Mouse (Mus musculus): Measurements from ENCODE around the gene Il21r. TPM values are rescaled to one million over a fixed set of nuclear protein-coding genes. Genes with fewer than 3 reads are reported as not detected.

The Il21r gene
- polyA plus RNA-seq, 1 experiment, result not detected

DNA sequence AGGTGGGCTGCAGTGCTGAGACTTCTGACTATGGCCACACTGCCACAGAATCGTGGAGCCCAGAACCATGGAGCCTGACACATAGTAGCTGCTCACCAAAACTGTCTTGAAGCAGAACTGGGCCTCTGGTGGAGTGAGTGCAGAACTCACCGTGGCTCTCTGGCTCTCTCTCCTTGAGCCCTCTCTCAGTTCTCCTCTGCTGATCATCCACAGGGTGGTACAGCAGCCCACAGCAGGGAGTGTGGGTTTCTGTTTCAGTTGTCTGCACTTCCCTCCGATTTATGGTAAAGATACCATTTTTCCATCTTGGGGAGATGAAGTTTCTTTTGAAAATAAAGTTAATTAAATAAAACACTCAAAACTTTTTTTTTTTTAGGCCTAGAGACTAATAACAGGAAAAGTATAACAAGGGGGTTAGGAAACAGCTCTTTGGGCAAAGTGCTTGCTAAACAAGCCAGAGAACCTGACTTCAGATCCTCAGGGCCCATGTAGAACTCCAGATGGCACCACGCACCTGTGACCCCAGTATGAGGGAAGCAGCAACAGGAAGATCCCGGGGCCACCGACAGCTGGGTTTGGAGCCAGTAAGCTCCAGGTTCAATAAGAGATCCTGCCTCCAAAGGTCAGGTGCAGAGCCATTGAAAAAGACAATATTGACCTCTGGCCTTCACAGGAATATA is 19.8 kb upstream of the Il21r start:
- no peak for TF ChIP-seq GATA1 (IDR thresholded peaks at IDR 0.05; ENCODE audit: low read length)

DNA sequence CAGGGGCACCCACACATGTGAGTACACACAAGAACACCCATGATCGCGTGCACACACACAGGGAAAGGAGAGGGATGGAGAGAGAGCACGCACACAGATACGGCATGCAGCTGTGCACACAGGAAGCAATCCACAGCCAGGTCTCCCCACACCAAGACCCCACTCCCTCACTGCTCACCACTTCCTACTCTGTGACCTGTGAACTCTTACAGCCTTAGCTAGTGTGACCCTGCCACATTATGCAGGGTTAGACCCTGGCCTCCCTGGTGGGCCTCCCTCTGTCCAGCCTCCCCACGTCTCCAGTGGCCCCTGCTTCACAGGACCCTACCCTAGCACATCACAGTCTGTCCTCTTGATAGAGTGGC is 19.2 kb upstream of the Il21r start:
- TF ChIP-seq GATA1 (IDR thresholded peaks at IDR 0.05; ENCODE audit: low read length), result no peak

DNA sequence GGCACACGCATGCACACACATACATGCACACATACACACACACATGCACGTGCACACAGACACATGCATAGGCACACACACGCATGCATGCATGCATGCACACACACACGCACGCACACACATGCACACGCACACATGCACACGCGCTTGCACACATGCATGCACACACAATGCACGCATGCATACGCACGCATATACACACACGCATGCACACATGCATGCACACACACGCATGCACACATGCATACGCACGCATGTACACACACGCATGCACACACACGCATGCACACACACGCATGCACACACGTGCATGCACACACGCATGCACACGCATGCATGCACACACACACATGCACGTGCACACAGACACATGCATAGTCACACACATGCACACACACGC is 16.9 kb upstream of the Il21r start:
- TF ChIP-seq GATA1 (IDR thresholded peaks at IDR 0.05; ENCODE audit: low read length), result no peak

DNA sequence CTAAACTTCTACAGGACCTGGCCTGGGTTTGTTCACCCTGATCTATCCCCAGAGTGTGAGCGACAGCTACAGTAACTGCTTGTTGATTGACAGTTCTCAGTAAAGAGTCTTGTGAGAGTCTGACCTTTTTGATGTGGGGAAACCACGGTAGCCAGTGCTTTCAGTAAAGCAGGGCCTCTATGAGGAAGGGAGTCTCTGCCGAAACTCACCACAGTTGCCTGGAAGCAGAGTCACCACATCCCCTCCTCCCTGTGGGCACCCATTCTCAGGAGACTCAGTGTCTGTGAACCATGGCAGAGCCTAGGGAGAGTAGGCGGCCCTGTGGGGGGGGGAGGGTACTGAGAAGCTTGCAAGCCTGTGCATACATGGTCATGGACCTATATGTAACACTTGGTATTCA is 14.5 kb upstream of the Il21r start:
- no peak for TF ChIP-seq GATA1 (IDR thresholded peaks at IDR 0.05; ENCODE audit: low read length)

DNA sequence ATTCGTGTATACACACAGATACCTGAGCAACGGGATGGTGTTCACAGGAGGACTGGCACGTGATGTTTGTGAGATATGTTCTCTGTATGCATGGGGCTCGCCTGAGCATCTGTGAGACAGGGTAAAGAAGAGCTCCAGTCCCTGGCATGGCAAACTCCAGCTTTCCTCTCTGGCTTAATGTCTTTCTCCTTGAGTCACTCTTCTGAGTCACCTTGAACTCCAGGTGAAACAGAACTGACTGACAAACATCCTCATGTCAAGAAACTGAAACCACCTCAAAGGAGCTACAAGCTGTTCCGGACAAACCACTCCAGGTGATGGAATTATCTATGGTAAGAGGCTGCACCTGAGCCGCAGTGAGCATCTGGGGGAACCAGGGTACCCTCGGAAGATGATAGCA is 13.3 kb upstream of the Il21r start:
- TF ChIP-seq GATA1 (IDR thresholded peaks at IDR 0.05; ENCODE audit: low read length), result no peak

DNA sequence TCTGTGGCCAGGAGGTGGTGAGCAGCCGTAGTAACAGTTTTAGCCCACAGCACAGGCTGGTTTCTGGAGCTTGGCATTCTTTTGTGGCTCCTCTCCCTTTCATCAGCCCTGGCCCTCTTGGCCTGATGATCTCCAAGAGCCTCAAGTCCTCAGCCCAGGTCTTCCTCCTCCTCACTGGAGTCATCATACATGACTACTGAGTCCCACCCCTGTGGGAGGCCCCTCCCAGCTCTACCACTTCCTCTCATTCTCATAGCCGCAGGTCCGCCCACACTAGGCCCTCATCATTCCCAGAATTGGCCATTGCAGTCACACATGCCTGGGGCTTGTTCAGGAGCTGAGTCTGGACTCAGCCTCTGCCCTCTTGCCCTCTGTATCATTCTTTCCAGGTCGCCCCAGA is 9.4 kb upstream of the Il21r start:
- no peak for TF ChIP-seq GATA1 (IDR thresholded peaks at IDR 0.05; ENCODE audit: low read length)

DNA sequence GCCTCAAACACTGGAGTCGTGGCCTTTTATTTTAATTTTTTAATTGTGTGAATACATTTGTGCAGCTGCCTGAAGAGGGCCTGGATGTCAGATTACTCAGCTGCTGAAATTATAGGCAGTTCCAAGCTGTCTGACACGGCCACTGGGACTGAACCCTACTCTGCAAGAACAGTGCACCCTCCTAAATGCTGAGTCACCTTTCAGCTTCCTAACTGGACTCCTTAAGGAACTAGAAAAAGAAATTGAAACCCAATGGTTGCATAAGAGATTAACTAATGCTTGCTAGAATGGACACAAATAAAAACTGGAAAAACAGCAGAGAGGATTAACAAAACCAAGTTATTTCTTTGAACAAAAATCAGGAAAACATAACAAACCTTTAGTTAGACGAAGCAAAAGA is 6.8 kb upstream of the Il21r start:
- TF ChIP-seq GATA1 (IDR thresholded peaks at IDR 0.05; ENCODE audit: low read length), result no peak

DNA sequence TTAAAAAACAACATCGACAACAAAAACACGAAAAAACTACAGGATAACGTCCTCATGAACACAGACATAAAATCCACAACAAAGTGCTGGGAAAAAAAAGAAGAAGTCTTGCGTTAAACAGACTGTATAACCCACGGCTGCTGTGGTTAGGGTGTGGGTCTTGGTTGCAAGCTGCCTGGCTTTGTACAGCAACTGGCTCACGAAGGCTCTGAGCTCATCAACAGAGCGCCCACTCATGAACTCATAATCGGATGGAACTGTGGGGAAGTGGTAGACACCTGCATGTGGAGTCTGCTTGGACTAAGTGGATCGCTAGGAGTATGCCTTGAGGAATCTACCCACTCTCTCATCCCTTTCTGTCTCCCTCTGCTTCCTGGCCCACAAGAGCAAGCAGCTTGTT is 6.1 kb upstream of the Il21r start:
- no peak for TF ChIP-seq GATA1 (IDR thresholded peaks at IDR 0.05; ENCODE audit: low read length)

DNA sequence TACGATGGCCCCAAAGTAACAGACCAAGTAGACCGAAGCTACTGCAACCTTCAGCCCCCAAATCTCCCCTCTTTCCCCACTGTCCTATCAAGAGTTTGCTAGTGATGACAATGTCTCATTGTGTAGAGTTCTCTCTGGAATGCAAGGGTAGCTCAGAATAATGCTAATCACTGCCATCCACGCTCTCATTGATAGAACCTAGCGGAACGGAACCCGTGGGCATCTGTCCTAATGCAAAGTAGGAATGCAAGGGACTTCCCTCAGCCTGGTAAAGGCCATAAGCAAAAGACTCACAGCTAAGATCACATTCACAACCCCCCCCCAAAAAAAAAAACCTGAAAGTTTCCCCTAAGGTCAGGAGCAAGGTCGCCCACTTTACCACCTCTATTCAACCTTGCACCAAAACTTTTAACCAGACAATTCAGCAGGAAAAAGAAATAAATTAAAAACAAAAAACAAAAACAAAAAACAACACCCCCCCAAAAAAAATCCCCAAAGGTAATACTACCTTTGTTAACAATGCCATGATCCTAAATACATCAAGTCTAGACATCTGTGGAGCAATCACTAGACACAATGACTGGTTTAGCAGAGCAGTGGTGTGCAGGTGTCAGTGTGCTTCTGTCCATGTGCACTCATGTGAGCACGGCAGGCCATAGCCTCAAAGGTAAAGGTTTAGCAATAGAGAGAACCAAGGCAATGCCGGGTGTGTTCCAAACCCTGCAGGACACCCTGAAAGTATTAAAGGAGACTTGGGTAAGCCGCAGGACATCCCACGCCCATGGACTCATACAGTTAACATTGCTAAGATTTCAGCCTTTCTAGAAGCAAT is 5.5 kb upstream of the Il21r start:
- TF ChIP-seq GATA1 (IDR thresholded peaks at IDR 0.05; ENCODE audit: low read length), result no peak

DNA sequence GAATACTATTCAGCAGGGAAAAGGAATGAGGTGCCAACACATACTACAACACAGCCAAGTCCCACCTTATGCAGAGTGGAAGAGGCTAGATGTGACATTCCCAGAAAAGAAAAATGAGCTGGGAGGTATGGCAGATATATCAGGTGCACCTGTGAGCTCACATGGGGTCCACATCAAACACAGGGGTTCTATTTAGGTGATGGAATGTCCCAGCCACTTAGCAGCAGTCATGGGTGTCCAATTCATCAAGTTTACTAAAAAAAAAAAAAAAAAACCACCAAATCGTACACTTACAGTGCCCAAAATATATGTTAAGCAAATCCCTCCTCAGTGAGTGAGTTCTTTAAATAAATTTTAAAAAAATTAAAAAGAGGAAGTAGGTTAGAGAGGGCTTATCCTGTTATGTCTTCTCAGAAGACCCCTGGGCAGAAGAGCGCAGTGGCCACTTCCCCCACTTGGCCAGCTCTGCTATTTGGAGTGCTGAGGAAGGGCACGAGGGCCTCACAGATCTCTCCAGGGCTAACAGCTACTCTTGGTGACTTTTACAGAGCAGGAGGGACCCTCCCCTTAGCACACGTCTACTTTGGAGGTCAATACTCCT is 3.8 kb upstream of the Il21r start:
- no peak for TF ChIP-seq GATA1 (IDR thresholded peaks at IDR 0.05; ENCODE audit: low read length)

DNA sequence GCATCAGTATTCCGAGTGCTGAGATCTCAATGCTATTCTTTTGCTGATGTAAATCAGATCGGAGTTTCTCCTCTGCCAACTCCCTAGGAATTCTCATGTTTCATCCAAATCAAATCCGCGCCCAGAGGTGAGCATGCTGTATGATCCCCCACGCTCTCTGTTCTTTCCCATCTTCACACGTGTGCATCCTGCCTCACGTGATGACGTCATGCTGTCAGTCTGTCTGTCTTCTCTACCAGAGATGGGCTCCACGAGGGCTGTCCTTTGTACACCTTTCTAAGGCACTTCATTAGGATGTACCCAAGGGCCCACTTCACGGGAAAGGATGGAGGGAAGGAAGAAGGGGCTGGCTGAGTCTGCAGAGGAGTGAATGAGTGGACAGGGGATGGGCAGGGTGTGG is 3.1 kb upstream of the Il21r start:
- no peak for TF ChIP-seq GATA1 (IDR thresholded peaks at IDR 0.05; ENCODE audit: low read length)

DNA sequence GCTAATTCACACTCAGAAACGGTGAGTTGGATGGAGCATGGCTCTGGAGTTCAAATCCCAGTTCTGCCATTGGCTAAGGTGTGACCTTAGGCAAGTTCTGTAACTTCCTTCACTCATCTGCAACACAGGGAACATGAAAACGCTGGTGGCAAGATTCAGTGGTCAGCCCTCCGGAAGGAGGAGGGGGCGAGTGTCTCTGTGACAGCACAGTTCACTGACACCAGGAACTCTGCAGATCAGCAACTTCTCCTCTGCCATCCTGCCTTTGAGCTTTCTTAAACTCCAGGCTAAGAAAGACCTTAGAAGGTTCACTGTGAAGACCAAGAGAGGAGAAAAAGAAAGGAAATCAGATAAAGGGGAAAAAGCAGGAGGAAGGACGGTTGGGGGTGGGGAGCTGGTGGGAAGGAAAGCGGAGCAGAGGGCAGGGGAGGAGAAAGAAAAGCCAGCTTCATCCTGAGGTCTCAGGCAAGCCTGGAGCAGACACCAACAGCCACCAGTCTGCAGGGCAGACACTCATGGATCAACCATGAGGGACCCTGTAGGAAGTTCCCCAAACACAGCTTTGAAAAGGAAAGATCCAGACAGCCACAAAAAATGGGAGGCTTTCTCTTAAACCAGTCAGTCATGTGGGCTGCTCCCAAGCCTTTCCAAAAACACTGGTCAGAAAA is 2.5 kb upstream of the Il21r start:
- TF ChIP-seq GATA1 (IDR thresholded peaks at IDR 0.05; ENCODE audit: low read length), result no peak

DNA sequence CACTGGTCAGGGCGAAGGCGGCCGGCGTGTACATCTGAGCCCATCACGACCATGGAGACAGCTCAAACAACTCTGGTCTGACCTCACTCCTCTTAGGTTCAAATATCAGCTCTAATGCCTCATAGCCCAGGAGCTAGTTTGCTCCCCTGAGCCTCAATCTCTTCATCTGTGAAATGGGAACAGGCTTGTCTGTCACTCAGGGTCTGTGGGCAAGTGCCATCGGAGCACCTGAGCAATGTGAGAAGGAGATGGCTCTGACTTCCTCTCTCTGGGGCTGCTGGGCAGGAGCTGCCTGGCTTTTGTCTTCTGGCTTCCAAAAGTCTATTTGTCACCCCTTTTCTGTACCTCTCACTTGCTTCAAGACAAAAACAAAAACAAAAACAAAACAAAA is 2.0 kb upstream of the Il21r start:
- TF ChIP-seq GATA1 (IDR thresholded peaks at IDR 0.05; ENCODE audit: low read length), result no peak

DNA sequence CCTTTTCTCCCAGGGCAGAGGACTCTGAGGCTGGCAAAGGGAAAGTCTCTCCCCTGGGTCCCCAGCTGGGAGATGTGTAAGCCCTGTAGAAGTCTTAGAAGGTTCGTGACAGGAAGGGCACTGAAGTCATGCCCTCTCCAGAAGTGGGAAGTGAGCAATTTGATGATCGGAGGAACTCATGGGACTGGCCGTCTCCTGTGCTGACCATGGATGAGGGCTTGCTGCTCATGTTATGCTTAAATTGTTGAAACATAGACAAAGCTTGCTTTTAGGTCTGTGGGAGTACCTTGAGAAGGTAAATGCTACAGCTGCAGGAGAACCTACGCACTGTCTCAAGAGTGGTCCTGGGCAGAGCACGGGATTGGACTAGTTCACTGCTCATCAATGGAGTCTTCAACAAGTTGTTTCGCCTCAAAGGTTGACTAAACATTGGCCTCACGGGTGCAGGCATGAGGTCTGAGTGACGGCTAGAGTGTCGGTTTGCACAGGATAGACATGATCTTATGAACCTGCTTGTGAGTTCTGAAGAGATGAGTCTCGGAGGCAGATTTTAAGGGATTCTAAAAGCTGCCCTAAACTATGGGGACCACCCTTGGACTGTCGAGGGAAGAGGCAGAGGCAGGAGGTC is 1.3 kb upstream of the Il21r start:
- no peak for TF ChIP-seq GATA1 (IDR thresholded peaks at IDR 0.05; ENCODE audit: low read length)

DNA sequence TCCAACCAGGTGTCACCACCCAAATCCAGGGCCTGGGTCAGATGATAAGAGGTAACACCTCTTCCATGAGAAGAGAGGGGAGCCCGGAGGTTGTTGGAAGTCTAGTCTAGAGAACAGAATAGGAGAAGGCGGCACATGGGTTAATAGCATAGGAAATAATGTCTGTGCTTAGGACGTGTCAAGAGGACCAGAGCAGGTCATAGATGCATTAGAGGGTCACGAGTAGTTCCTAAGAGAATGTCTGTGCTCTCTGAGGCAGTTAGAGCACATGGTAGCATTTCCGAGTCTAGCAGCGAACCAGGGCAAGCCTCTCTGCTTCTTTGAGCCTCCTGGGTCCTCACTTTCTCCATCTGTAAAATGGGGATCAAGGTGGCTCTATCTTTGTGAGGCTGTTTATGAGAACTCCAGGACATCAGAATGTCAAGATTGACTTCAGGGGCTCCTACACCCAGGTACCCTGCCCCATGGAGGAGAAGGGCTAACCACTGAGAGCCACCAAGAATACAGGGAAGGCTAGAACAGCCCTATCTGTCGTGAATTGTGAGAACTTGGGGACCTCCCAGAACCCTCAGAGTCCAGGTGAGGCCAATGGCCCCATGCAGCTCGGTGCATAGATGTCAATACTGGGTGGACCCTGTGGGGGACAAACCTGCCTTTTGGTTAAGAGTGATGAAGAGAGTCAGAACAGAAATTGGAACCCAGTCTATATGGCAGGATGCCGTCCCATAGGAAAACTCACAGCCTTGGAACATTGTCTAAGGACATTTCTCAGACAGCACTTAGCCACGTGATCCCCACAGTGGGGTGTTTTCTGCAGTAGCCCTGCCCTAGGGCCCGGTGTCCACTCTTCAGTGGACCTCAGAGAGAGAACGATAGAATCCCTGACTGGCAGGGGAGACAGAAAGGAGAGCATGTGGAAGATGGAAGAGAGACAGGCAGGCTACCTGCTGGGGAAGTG is 1.4 kb downstream of the Il21r start:
- no peak for TF ChIP-seq GATA1 (IDR thresholded peaks at IDR 0.05; ENCODE audit: low read length)
